10 mouse cellular contexts compared by ENCODE assay signal in genomic region chr2:118658457-118658856, GRCm38 (mm10). TPM values are rescaled to one million over a fixed set of nuclear protein-coding genes. Genes with fewer than 3 reads are reported as not detected.
DNase-seq lines count a peak whose midpoint lies in the region; ATAC-seq lines count a peak whose summit lies in the region.
"Had no signal": no experiment of that assay in that cellular context is flagged by ENCODE, and none has a peak within 500 bp of the region (broad histone marks: within the 10 kb centered on the region; RNA-seq: fewer than 3 reads in every experiment).

No protein-coding gene starts in this region.

- ATAC-seq in megakaryocyte, adult 5-6 weeks (ENCODE audit: poor library complexity, severe bottlenecking): peak; percentile 54; the same call in 1 of the 2 replicates
- ATAC-seq: forebrain, embryonic 16.5 days; midbrain, embryonic 16.5 days had no signal

- DNase-seq in 416B (ENCODE audit: low read depth): peak; percentile 50
- DNase-seq in ES-CJ7 (ENCODE audit: low read depth, low spot score): peak; percentile 67
- DNase-seq in induced T-regulatory cell, adult 2 months (ENCODE audit: low read depth): peak; percentile 29
- no peak for DNase-seq in cerebellum, adult 11-12 months
- no peak for DNase-seq in ovary, adult 18-20 months (ENCODE audit: low spot score)
- DNase-seq in right cerebral cortex, adult 18-20 months: no peak
- DNase-seq: adrenal gland, postnatal 25 days had no signal

RNA-seq across cellular contexts. Expression of gene Pak6, which starts 4.6 kb away (rescaled TPM):
- not detected in 2 replicates for total RNA-seq in megakaryocyte, adult 5-6 weeks (2015)
- total RNA-seq in megakaryocyte, adult 5-6 weeks (2017): not detected in 2 replicates

RNA-seq across cellular contexts. Expression of gene Ankrd63, which starts 45.3 kb away (rescaled TPM):
- total RNA-seq in megakaryocyte, adult 5-6 weeks (2015): 0.07 and 0.11 TPM in 2 replicates
- total RNA-seq in megakaryocyte, adult 5-6 weeks (2017): 0.07 and 0.12 TPM in 2 replicates

Comparison
In these comparisons a context has a peak if more than half of its experiments do, and no peak if none do; other contexts are left out.
1. DNase-seq: peak in 416B (single experiment), ES-CJ7 (single experiment) and induced T-regulatory cell, adult 2 months (single experiment); none in cerebellum, adult 11-12 months (single experiment), ovary, adult 18-20 months (single experiment) and right cerebral cortex, adult 18-20 months (single experiment).